Mouse (Mus musculus) lung, embryonic 14.5 days (tissue): Measurements from ENCODE around the gene Serpinb1c. TPM values are rescaled to one million over a fixed set of nuclear protein-coding genes. Genes with fewer than 3 reads are reported as not detected.
"Not testable (repeated sequence)": the region's sequence is repeated elsewhere in the genome, so short reads cannot be mapped to it uniquely, and the experiment has no call there.

Source experiments
- ATAC-seq: fragments of 200-750 bp; cut with Nextera tagmentation; 2 replicates; pipeline ENCODE4 v1.8.0; 2017; ENCODE audit warnings: mild to moderate bottlenecking, moderate TSS enrichment, moderate library complexity; ENCODE audit not compliant: insufficient read depth
- DNase-seq: peaks from one replicate; pipeline ENCODE4 v3.0.0-alpha.2; 2015
- H3K27ac ChIP-seq: fragments of 300-500 bp; sonication (generic); 2 replicates; pipeline ENCODE4 v1.5.1; 2014; ENCODE audit warnings: low read depth, mild to moderate bottlenecking, moderate library complexity
- H3K27me3 ChIP-seq: fragments of 300-500 bp; sonication (generic); 2 replicates; pipeline ENCODE4 v1.6.1; 2014; ENCODE audit warnings: low read length, control low read depth; ENCODE audit not compliant: insufficient read depth
- H3K36me3 ChIP-seq: fragments of 300-500 bp; sonication (generic); 2 replicates; pipeline ENCODE4 v1.6.1; 2014; ENCODE audit warnings: control low read depth; ENCODE audit not compliant: insufficient read depth
- H3K4me1 ChIP-seq: fragments of 300-500 bp; sonication (generic); 2 replicates; pipeline ENCODE4 v1.6.1; 2014; ENCODE audit warnings: antibody characterized with exemption, control low read depth; ENCODE audit not compliant: insufficient read depth
- H3K4me2 ChIP-seq: fragments of 300-500 bp; sonication (generic); 2 replicates; pipeline ENCODE4 v1.6.1; 2014; ENCODE audit warnings: mild to moderate bottlenecking
- H3K4me3 ChIP-seq: fragments of 300-500 bp; sonication (generic); 2 replicates; pipeline ENCODE4 v1.5.1; 2014; ENCODE audit warnings: low read depth, low read length
- H3K9ac ChIP-seq: fragments of 300-500 bp; sonication (generic); 2 replicates; pipeline ENCODE4 v1.6.1; 2014
- H3K9me3 ChIP-seq: fragments of 300-500 bp; sonication (generic); 2 replicates; pipeline ENCODE4 v1.6.1; 2016; ENCODE audit warnings: low read depth, low read length, control low read depth
- CTCF ChIP-seq: IDR thresholded peaks from 2 replicates; pipeline ENCODE4 v1.5.1; 2016; ENCODE audit warnings: antibody characterized with exemption, low read depth
- WGBS: fragments of 180-500 bp; shearing (Covaris S2); extraction: QIAGEN DNeasy Blood & Tissue Kit; methylation state at CpG from one replicate; pipeline ENCODE4 v1.1.7; 2014; 5-methylcytosine and 5-hydroxymethylcytosine counted together
- polyA plus RNA-seq: library from polyadenylated mRNA; unstranded; fragments of >200 nt; fragmentation: Nextera tagmentation; extraction: Ambion mirVana; gene quantifications from 2 replicates; pipeline ENCODE4 v1.2.1, GENCODE M21; 2014

Serpinb1c gene
- polyA plus RNA-seq, 1 experiment from 2014 or later = not detected

DNA sequence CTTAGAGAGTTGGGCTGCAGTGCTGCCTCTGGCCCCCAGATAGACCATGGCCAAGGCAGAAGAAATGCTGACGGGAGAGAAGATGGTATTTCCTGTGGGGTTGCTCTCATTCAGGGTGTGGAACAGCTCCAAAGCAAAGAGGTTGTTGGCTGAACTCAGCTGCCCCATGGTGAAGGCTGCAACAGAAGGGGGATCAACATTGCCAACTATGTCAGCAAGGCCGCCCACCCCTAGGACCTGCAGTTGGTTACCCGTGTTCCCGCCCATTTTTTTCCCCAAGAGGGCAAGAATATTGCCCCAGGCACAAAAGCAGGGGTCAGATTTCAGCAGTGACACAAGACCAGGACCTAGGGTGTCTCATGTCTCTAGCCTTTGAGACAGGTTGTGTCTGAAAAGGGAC, 1.1 kb downstream of the Serpinb1c start:
- no peak for DNase-seq
- H3K27ac ChIP-seq = no peak overlapping the region
- TF ChIP-seq CTCF = no peak
- H3K9ac ChIP-seq = no peak overlapping the region
- no peaks in the 10 kb centered on the region for H3K27me3 ChIP-seq
- no peaks in the 10 kb centered on the region for H3K4me1 ChIP-seq
- H3K36me3 ChIP-seq = no peaks in the 10 kb centered on the region
- H3K4me3 ChIP-seq = no peak overlapping the region
- ATAC-seq = no peak
- H3K9me3 ChIP-seq = no peaks in the 10 kb centered on the region
- 72% methylated on average over 4 of the region's 4 CpGs for WGBS
- no peak overlapping the region for H3K4me2 ChIP-seq

- no peak overlapping the region for H3K4me3 ChIP-seq
- H3K9ac ChIP-seq = no peak overlapping the region
- DNase-seq = no peak
- H3K9me3 ChIP-seq = no peaks in the 10 kb centered on the region
- ATAC-seq = no peak
- no peak overlapping the region for H3K27ac ChIP-seq
- H3K4me2 ChIP-seq = no peak overlapping the region
- TF ChIP-seq CTCF = no peak
- no peaks in the 10 kb centered on the region for H3K4me1 ChIP-seq
- H3K27me3 ChIP-seq = no peaks in the 10 kb centered on the region
- no peaks in the 10 kb centered on the region for H3K36me3 ChIP-seq
Measured at GRCm38 (mm10) chr13:32884755-32885154, 13.3 kb downstream of the Serpinb1c start.

GRCm38 (mm10) chr13:32873862-32874261, 24.1 kb downstream of the Serpinb1c start:
- 51% methylated on average over 1 of the region's 1 CpGs for WGBS
- no peak for DNase-seq
- H3K9ac ChIP-seq = no peak overlapping the region
- no peaks in the 10 kb centered on the region for H3K4me1 ChIP-seq
- H3K27me3 ChIP-seq = no peaks in the 10 kb centered on the region
- no peaks in the 10 kb centered on the region for H3K36me3 ChIP-seq
- no peak overlapping the region for H3K4me3 ChIP-seq
- no peak overlapping the region for H3K27ac ChIP-seq
- H3K4me2 ChIP-seq = no peak overlapping the region
- no peak for TF ChIP-seq CTCF
- H3K9me3 ChIP-seq = no peaks in the 10 kb centered on the region
- ATAC-seq = no peak

GRCm38 (mm10) chr13:32868843-32869242, 29.2 kb downstream of the Serpinb1c start:
- Histone ChIP-seq H3K9me3 (no peaks in the 10 kb centered on the region), H3K27me3 (no peaks in the 10 kb centered on the region), H3K9ac (no peak overlapping the region), H3K36me3 (no peaks in the 10 kb centered on the region), H3K27ac (no peak overlapping the region), H3K4me3 (no peak overlapping the region), H3K4me2 (no peak overlapping the region), H3K4me1 (no peaks in the 10 kb centered on the region)
- no peak for TF ChIP-seq CTCF
- ATAC-seq = no peak
- DNase-seq = no peak
- WGBS = 71% methylated on average over 5 of the region's 5 CpGs

DNA sequence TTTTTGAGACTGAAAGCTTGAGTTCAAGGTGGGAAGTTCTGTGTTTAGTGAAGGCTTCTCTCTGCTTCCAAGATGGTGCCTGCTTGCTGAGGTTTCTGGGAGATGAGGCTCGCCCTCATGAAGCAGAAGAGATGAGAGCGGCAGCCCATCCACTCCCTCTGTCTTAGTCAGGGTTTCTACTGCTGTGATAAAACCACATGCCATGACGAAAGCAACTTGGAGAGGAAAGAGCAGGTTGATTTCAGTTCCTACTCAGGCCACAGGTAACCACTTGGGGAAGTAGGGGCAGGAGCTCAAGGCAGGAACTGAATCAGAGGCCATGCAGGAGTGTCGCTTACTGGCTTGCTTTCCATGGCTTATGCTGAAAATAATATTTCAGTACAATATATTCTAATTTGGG, 29.8 kb downstream of the Serpinb1c start:
- WGBS = 78% methylated on average over 4 of the region's 4 CpGs
- H3K4me3 ChIP-seq = not testable (repeated sequence)

GRCm38 (mm10) chr13:32867030-32867429, 31.0 kb downstream of the Serpinb1c start:
- no peak overlapping the region for H3K4me2 ChIP-seq
- H3K27ac ChIP-seq = no peak overlapping the region
- DNase-seq = no peak
- H3K9ac ChIP-seq = no peak overlapping the region
- TF ChIP-seq CTCF = no peak
- WGBS = 61% methylated on average over 2 of the region's 2 CpGs
- H3K4me3 ChIP-seq = no peak overlapping the region
- no peaks in the 10 kb centered on the region for H3K36me3 ChIP-seq
- no peaks in the 10 kb centered on the region for H3K9me3 ChIP-seq
- no peaks in the 10 kb centered on the region for H3K27me3 ChIP-seq
- no peaks in the 10 kb centered on the region for H3K4me1 ChIP-seq
- ATAC-seq = no peak

More for the DNA sequence above, 29.8 kb downstream of the Serpinb1c start:
- H3K27ac ChIP-seq, H3K36me3 ChIP-seq, DNase-seq, H3K4me2 ChIP-seq, H3K4me1 ChIP-seq, H3K9me3 ChIP-seq, ATAC-seq, H3K27me3 ChIP-seq, H3K9ac ChIP-seq: not testable (repeated sequence)

GRCm38 (mm10) chr13:32866484-32866883, 31.5 kb downstream of the Serpinb1c start:
- H3K4me3 ChIP-seq = no peak overlapping the region
- ATAC-seq = peak; percentile 75; the same call in 1 of the 2 replicates
- no peaks in the 10 kb centered on the region for H3K27me3 ChIP-seq

GRCm38 (mm10) chr13:32865591-32865990, 32.4 kb downstream of the Serpinb1c start:
- H3K27me3 ChIP-seq = no peaks in the 10 kb centered on the region
- no peak overlapping the region for H3K4me2 ChIP-seq
- no peak overlapping the region for H3K4me3 ChIP-seq
- TF ChIP-seq CTCF = peak; percentile 53
- DNase-seq = peak; percentile 18
- H3K9ac ChIP-seq = no peak overlapping the region
- WGBS = 52% methylated on average over 2 of the region's 2 CpGs
- no peak overlapping the region for H3K27ac ChIP-seq
- no peaks in the 10 kb centered on the region for H3K9me3 ChIP-seq
- no peaks in the 10 kb centered on the region for H3K4me1 ChIP-seq
- no peak for ATAC-seq
- H3K36me3 ChIP-seq = no peaks in the 10 kb centered on the region

More at GRCm38 (mm10) chr13:32866484-32866883, 31.5 kb downstream of the Serpinb1c start:
- no peaks in the 10 kb centered on the region for H3K36me3 ChIP-seq
- no peak overlapping the region for H3K9ac ChIP-seq
- no peak overlapping the region for H3K4me2 ChIP-seq
- no peaks in the 10 kb centered on the region for H3K4me1 ChIP-seq
- H3K9me3 ChIP-seq = no peaks in the 10 kb centered on the region
- DNase-seq = peak; percentile 88
- no peak overlapping the region for H3K27ac ChIP-seq
- peak; percentile 90 for TF ChIP-seq CTCF
- 3% methylated on average over 9 of the region's 9 CpGs for whole genome bisulfite sequencing

GRCm38 (mm10) chr13:32864529-32864928, 33.5 kb downstream of the Serpinb1c start:
- H3K27me3 ChIP-seq, H3K4me1 ChIP-seq, H3K27ac ChIP-seq, ATAC-seq, H3K4me2 ChIP-seq, H3K9me3 ChIP-seq, H3K4me3 ChIP-seq, H3K9ac ChIP-seq, H3K36me3 ChIP-seq, DNase-seq: not testable (repeated sequence)
- WGBS = 76% methylated on average over 2 of the region's 3 CpGs
